Mouse (Mus musculus) kidney, adult 2 months (tissue): ENCODE results near the gene Mvb12b. TPM values are rescaled to one million over a fixed set of nuclear protein-coding genes. Genes with fewer than 3 reads are reported as not detected.

Experiments
- DNase-seq: peaks from one replicate; pipeline ENCODE4 v3.0.0; 2021
- H3K27ac ChIP-seq: fragments of 200-500 bp; 2 replicates; pipeline ENCODE4 v1.5.1; 2012; ENCODE audit warnings: low read depth, low read length, control low read depth, inconsistent platforms; ENCODE audit not compliant: insufficient read depth
- H3K27me3 ChIP-seq: fragments of 200-500 bp; replicated peaks from 2 replicates; pipeline ENCODE4 v1.6.1; 2012; ENCODE audit warnings: mild to moderate bottlenecking, moderate library complexity, low read length, inconsistent platforms; ENCODE audit not compliant: control insufficient read depth, insufficient read depth
- H3K36me3 ChIP-seq: fragments of 200-500 bp; 2 replicates; pipeline ENCODE4 v1.6.1; 2012; ENCODE audit warnings: mild to moderate bottlenecking, moderate library complexity, low read length, inconsistent platforms; ENCODE audit not compliant: control insufficient read depth, insufficient read depth
- H3K4me1 ChIP-seq: fragments of 200-500 bp; 2 replicates; pipeline ENCODE4 v1.6.1; 2011; ENCODE audit warnings: low read length; ENCODE audit not compliant: control insufficient read depth, insufficient read depth
- H3K4me3 ChIP-seq: fragments of 200-500 bp; 2 replicates; pipeline ENCODE4 v1.5.1; 2011; ENCODE audit warnings: mild to moderate bottlenecking, low read depth, low read length, control low read depth; ENCODE audit not compliant: insufficient read depth
- CTCF ChIP-seq: fragments of 200-500 bp; conservative IDR thresholded peaks from 2 replicates; pipeline ENCODE4 v1.5.1; 2011; ENCODE audit warnings: low read depth, mild to moderate bottlenecking, control low read depth, low read length, moderate library complexity, mixed read lengths; ENCODE audit not compliant: insufficient read depth, insufficient read length
- POLR2A ChIP-seq: fragments of 200-500 bp; IDR thresholded peaks from one replicate; pipeline ENCODE4 v1.6.1; 2011; ENCODE audit warnings: low read depth, low read length, control low read depth
- WGBS: fragments of 180-500 bp; shearing (Covaris S2); methylation state at CpG from one replicate; pipeline ENCODE4 v1.1.7; 2018; 5-methylcytosine and 5-hydroxymethylcytosine counted together
- polyA plus RNA-seq: library from polyadenylated mRNA; depleted of rRNA; stranded (reverse); fragments of >200 nt; gene quantifications from 2 replicates; pipeline ENCODE4 v1.2.3, GENCODE M21; 2012

Mvb12b gene
- polyA plus RNA-seq, 1 experiment, result 29.2 TPM

DNA sequence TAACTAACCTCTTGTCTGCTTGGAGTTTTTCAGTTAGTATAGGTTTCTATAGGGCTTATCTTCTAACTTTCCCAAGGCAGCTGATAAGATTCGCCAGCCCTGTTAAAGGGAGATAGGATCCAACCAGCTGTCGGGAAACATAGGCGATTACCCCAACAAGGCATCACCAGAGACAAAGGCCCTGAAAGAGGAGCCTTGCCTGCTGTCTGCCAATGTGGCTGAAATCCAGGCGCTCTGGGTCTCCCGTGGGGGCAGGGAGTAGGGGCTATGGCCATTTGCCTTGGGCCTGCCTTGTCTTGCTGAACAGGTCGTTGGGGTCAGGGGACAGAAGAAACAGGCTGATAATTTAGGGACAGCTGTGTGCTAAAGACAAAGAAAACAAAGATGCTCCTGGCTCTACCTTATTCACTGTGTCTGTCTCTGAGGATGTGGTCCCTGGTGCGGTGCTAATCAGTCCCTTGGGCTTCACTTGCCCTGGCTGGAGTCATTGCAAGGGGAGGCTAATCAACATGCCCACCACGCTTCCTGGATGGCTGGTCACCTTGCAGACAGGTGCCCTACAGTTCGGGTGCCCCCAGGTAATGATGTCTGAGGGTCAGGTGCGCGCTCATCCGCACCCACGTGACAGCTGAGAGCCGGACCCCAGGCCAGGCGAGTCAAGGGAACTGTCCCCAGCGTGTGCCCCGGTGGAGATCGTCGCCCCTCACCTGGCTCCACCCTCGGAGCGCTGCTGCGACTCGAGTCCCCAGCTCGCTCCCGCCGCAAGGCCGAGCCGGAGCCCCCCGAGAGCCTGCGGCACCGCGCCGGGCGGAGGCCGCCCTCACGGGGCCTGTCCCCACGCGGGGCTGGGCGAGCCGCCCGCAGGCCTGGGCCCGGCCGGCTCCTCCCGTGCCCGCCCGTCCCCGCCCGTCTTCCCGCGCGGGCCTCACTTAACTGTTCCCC lies 1.1 kb downstream of the Mvb12b start:
- WGBS, result 5% methylated on average over 51 of the region's 51 CpGs
- Histone ChIP-seq H3K4me3 (peak overlapping the region; percentile 57), H3K4me1 (peaks cover 10% of the 10 kb centered on the region; the same call in 1 of the 2 replicates), H3K27ac (0 out of 2 replicates have a peak overlapping the region, but pooled peaks have one; percentile 18), H3K36me3 (no peaks in the 10 kb centered on the region), H3K27me3 (no peaks in the 10 kb centered on the region)
- TF ChIP-seq POLR2A (no peak), CTCF (no peak)
- peak; percentile 30 for DNase-seq

- no peak overlapping the region for H3K4me3 ChIP-seq
- H3K27me3 ChIP-seq, result no peaks in the 10 kb centered on the region
- DNase-seq, result no peak
- no peaks in the 10 kb centered on the region for H3K36me3 ChIP-seq
- WGBS, result 88% methylated on average over 3 of the region's 3 CpGs
- peaks cover 10% of the 10 kb centered on the region; the same call in 1 of the 2 replicates for H3K4me1 ChIP-seq
- TF ChIP-seq CTCF (no peak), POLR2A (no peak)
- H3K27ac ChIP-seq, result no peak overlapping the region
Measured at GRCm38 (mm10) chr2:33885264-33885651, 2.5 kb downstream of the Mvb12b start.

- H3K27ac ChIP-seq, result no peak overlapping the region
- no peaks in the 10 kb centered on the region for H3K36me3 ChIP-seq
- no peak for TF ChIP-seq POLR2A
- TF ChIP-seq CTCF, result no peak
- 70% methylated on average over 7 of the region's 7 CpGs for WGBS
- H3K4me3 ChIP-seq, result no peak overlapping the region
- H3K4me1 ChIP-seq, result peaks cover 10% of the 10 kb centered on the region; the same call in 1 of the 2 replicates
- no peaks in the 10 kb centered on the region for H3K27me3 ChIP-seq
- DNase-seq, result peak; percentile 46
Measured at GRCm38 (mm10) chr2:33884623-33885263, 3.0 kb downstream of the Mvb12b start.

DNA sequence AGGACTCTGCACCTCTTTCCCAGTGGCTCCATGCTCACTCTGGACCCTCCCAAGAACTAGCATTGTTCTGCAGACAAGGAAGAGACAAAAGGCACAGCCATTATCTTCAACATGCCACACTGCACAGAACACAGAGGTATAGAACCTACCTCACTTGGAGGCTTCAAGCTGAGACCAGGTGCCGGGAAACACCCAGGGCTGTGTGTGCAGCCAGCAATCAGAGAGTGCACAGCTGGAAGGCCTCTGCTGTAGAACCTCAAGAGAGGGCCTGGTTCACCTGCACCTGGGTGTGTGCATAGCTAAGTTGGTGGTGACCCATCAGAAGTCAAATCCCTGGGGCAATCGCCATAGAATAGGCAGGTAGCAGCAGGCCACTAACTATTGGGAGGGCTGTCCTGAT lies 8.5 kb downstream of the Mvb12b start:
- Histone ChIP-seq H3K4me1 (peaks cover 22% of the 10 kb centered on the region), H3K36me3 (no peaks in the 10 kb centered on the region), H3K27ac (no peak overlapping the region), H3K27me3 (no peaks in the 10 kb centered on the region), H3K4me3 (no peak overlapping the region)
- WGBS, result 76% methylated on average over 2 of the region's 2 CpGs
- no peak for DNase-seq
- TF ChIP-seq POLR2A, result no peak
- no peak for TF ChIP-seq CTCF

- H3K36me3 ChIP-seq, result no peaks in the 10 kb centered on the region
- TF ChIP-seq POLR2A, result no peak
- TF ChIP-seq CTCF, result no peak
- no peaks in the 10 kb centered on the region for H3K27me3 ChIP-seq
- H3K4me1 ChIP-seq, result peaks cover 25% of the 10 kb centered on the region
- no peak overlapping the region for H3K4me3 ChIP-seq
- DNase-seq, result no peak
- WGBS, result 60% methylated on average over 11 of the region's 11 CpGs
- no peak overlapping the region for H3K27ac ChIP-seq
Measured at GRCm38 (mm10) chr2:33878437-33878836, 9.3 kb downstream of the Mvb12b start.

- TF ChIP-seq CTCF (no peak), POLR2A (no peak)
- Histone ChIP-seq H3K4me1 (peaks cover 31% of the 10 kb centered on the region), H3K4me3 (no peak overlapping the region), H3K27ac (no peak overlapping the region), H3K27me3 (no peaks in the 10 kb centered on the region), H3K36me3 (no peaks in the 10 kb centered on the region)
- WGBS, result 87% methylated on average over 6 of the region's 6 CpGs
- DNase-seq, result no peak
Measured at GRCm38 (mm10) chr2:33877663-33878360, 9.9 kb downstream of the Mvb12b start.
